20 mouse cellular contexts compared by ENCODE assay signal in the genomic region with DNA sequence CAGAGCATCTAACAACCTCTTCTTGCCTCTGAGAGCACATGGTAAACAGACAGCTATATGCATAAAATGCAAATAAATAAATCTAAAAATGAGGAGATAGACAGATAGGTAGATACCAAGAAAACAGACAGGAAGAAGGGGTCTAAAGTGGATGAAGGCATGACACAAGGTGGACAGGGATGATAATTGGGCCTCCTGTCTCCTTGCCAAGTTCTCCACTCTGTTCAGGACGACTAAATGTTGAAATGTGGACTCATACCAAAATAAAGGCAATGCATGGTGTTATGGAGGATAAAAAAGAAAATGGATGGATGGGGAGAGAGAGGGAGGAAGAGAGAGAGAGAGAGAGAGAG. TPM values are rescaled to one million over a fixed set of nuclear protein-coding genes. Genes with fewer than 3 reads are reported as not detected.
DNase-seq lines count a peak whose midpoint lies in the region; ATAC-seq and TF ChIP-seq lines count a peak whose summit lies in the region.
"Had no signal": no experiment of that assay in that cellular context is flagged by ENCODE, and none has a peak within 500 bp of the region (broad histone marks: within the 10 kb centered on the region; RNA-seq: fewer than 3 reads in every experiment).

No protein-coding gene starts in this region.

- no peak overlapping the region for H3K4me3 ChIP-seq in MEL (ENCODE audit: control insufficient read depth in 1 of 2, insufficient read depth in 1 of 2, low read depth in 2 of 2, low read length in 2 of 2)
- H3K4me3 ChIP-seq in forebrain, embryonic 13.5 days, result no peak overlapping the region

- no peak for TF ChIP-seq POLR2A in MEL (IDR thresholded peaks at IDR 0.05; ENCODE audit: control insufficient read depth in 1 of 2, insufficient read depth in 1 of 2, low read depth in 1 of 2, low read length in 2 of 2, poor library complexity in 1 of 2)

- no peak for TF ChIP-seq CTCF in MEL (IDR thresholded peaks at IDR 0.05 in 2 of 3, conservative IDR thresholded peaks at IDR 0.05 in 1 of 3; ENCODE audit: control insufficient read depth in 1 of 3, insufficient read depth in 1 of 3, low read depth in 2 of 3, low read length in 3 of 3, poor library complexity in 1 of 3, severe bottlenecking in 1 of 3)

- peak overlapping the region; percentile 33; the same call in 1 of the 2 replicates for H3K9ac ChIP-seq in MEL (ENCODE audit: control insufficient read depth, low read depth, low read length, poor library complexity, severe bottlenecking)
- no peak overlapping the region for H3K9ac ChIP-seq in forebrain, embryonic 13.5 days

- H3K9me3 ChIP-seq in MEL (replicated peaks; ENCODE audit: insufficient read depth, low read length), result no peaks in the 10 kb centered on the region
- no peaks in the 10 kb centered on the region for H3K9me3 ChIP-seq in forebrain, embryonic 13.5 days (replicated peaks)
- H3K9me3 ChIP-seq: G1E had no signal

- H3K27ac ChIP-seq in MEL (ENCODE audit: control insufficient read depth, low read depth, low read length), result peak overlapping the region; percentile 76
- no peak overlapping the region for H3K27ac ChIP-seq in forebrain, embryonic 13.5 days

- no peaks in the 10 kb centered on the region for H3K79me2 ChIP-seq in MEL (ENCODE audit: control insufficient read depth, insufficient read depth, low read length, poor library complexity)

- H3K36me3 ChIP-seq in MEL (ENCODE audit: control insufficient read depth in 1 of 2, insufficient read depth in 2 of 2, low read length in 2 of 2), result peaks cover 0 to 34% of the 10 kb centered on the region in 2 experiments; a peak in 2 of 4 replicates
- no peaks in the 10 kb centered on the region for H3K36me3 ChIP-seq in forebrain, embryonic 13.5 days (ENCODE audit: poor library complexity, severe bottlenecking)
- H3K36me3 ChIP-seq: G1E had no signal

- DNase-seq in MEL (ENCODE audit: low read depth, low spot score) (no peak), NIH3T3 (ENCODE audit: low read depth) (peak; percentile 27)
- DNase-seq in urinary bladder, postnatal 4 days (ENCODE audit: low spot score in 2 of 2), result no peak
- DNase-seq in kidney, postnatal 4 days, result no peak
- DNase-seq: adrenal gland, adult 2 months; adrenal gland, adult 8-10 months; adrenal gland, postnatal 10 days; adrenal gland, postnatal 14 days; adrenal gland, postnatal 25 days; adrenal gland, postnatal 36 days; cerebellum, adult 11 months; cerebellum, adult 11-12 months; cerebellum, adult 18-20 months; cerebellum, adult 2 months; cerebellum, adult 8-10 months had no signal

- no peak overlapping the region for H3K4me2 ChIP-seq in forebrain, embryonic 13.5 days

- 68% methylated on average over 1 of the region's 1 CpGs for WGBS in forebrain, embryonic 13.5 days

- peak; percentile 30; the same call in 1 of the 2 replicates for ATAC-seq in megakaryocyte progenitor cell, adult 5-6 weeks (replicated peaks; ENCODE audit: poor library complexity)
- no peak for ATAC-seq in forebrain, embryonic 13.5 days
- ATAC-seq: Patski had no signal

- TF ChIP-seq EP300 in MEL (IDR thresholded peaks at IDR 0.05; ENCODE audit: low read depth in 1 of 2, low read length in 2 of 2), result peak; percentile 67 to 83

- TF ChIP-seq RAD21 in MEL (IDR thresholded peaks at IDR 0.05; ENCODE audit: low read depth, low read length), result no peak

- H3K4me1 ChIP-seq in MEL (ENCODE audit: control insufficient read depth in 1 of 2, insufficient read depth in 2 of 2, low read length in 2 of 2), result peaks cover 16 to 27% of the 10 kb centered on the region in 2 experiments
- no peaks in the 10 kb centered on the region for H3K4me1 ChIP-seq in forebrain, embryonic 13.5 days

- no peaks in the 10 kb centered on the region for H3K27me3 ChIP-seq in MEL (ENCODE audit: control insufficient read depth in 1 of 2, insufficient read depth in 2 of 2, low read length in 2 of 2)
- no peaks in the 10 kb centered on the region for H3K27me3 ChIP-seq in forebrain, embryonic 13.5 days
- H3K27me3 ChIP-seq: CH12.LX, Patski had no signal

TF ChIP-seq in MEL, 35 proteins besides CTCF, POLR2A, EP300 and RAD21:
- TF ChIP-seq ZKSCAN1 (IDR thresholded peaks at IDR 0.05; ENCODE audit: low read depth, low read length), result 0 out of 2 replicates have a peak, but pooled peaks have one; percentile 35
- peak; percentile 83 for TF ChIP-seq TCF12 (IDR thresholded peaks at IDR 0.05; ENCODE audit: low read depth, low read length)
- TF ChIP-seq GATA1 (IDR thresholded peaks at IDR 0.05; ENCODE audit: low read depth, low read length), result peak; percentile 79
- TF ChIP-seq MAZ (IDR thresholded peaks at IDR 0.05; ENCODE audit: low read depth, low read length), result 0 out of 2 replicates have a peak, but pooled peaks have one; percentile 23
- TF ChIP-seq TAL1 (IDR thresholded peaks at IDR 0.05; ENCODE audit: low read length), result peak; percentile 79
- 0 out of 2 replicates have a peak, but pooled peaks have one; percentile 13 for TF ChIP-seq ZNF384 (IDR thresholded peaks at IDR 0.05; ENCODE audit: low read depth, low read length)
- TF ChIP-seq CHD1 (IDR thresholded peaks at IDR 0.05; ENCODE audit: low read depth, low read length), result no peak
- no peak for TF ChIP-seq SMC3 (IDR thresholded peaks at IDR 0.05; ENCODE audit: low read depth, low read length)
- TF ChIP-seq MAX (IDR thresholded peaks at IDR 0.05; ENCODE audit: low read length), result peak; percentile 50; the same call in 1 of the 2 replicates

RNA-seq across cellular contexts. Expression of gene Srpk2, which starts 33.7 kb away (rescaled TPM):
- total RNA-seq in MEL (2012; rRNA removed), result 11.2 and 13.3 TPM in 2 replicates
- polyA plus RNA-seq in MEL (2012; ENCODE audit: insufficient read depth in 1 of 2, insufficient read length in 2 of 2, low read depth in 1 of 2, low replicate concordance in 2 of 2, missing spikeins in 1 of 2), result 10 to 100 TPM; 16.9 to 41.7 TPM
- total RNA-seq in megakaryocyte progenitor cell, adult 5-6 weeks (2015), result 41.4 and 46.6 TPM in 2 replicates
- 51.7 and 55.9 TPM in 2 replicates for total RNA-seq in megakaryocyte progenitor cell, adult 5-6 weeks (2017)
- 89.5 and 92.8 TPM in 2 replicates for polyA plus RNA-seq in forebrain, embryonic 13.5 days (2015; fragmentation: Nextera tagmentation; extraction: Ambion mirVana)
